Mouse (Mus musculus): ENCODE measurements around the gene Cbfa2t2.

GRCm38 (mm10) chr2:154586405-154586804 lies 150.1 kb downstream of the Cbfa2t2 start:
- TF ChIP-seq CTCF (IDR thresholded peaks at IDR 0.05; ENCODE audit: extremely low read depth, insufficient read length, insufficient replicate concordance, low read depth, low read length) (no peak), POLR2A (IDR thresholded peaks at IDR 0.05; ENCODE audit: low read depth, low read length) (no peak)
